Mouse (Mus musculus) kidney, adult 10 weeks (tissue): ENCODE measurements around the gene Gpatch8. TPM values are rescaled to one million over a fixed set of nuclear protein-coding genes. Genes with fewer than 3 reads are reported as not detected.

ENCODE experiments used
- polyA plus RNA-seq: library from polyadenylated mRNA; stranded (reverse); fragments of 350-450 nt; fragmentation: Illumina TruSeq; extraction: RNeasy Lipid Tissue Mini Kit (QIAGEN cat#74804); gene quantifications from one replicate; pipeline ENCODE4 v1.2.3, GENCODE M21; 2014; ENCODE audit warnings: low read depth, low replicate concordance

Gpatch8 gene
- 12.1 TPM for polyA plus RNA-seq

DNA sequence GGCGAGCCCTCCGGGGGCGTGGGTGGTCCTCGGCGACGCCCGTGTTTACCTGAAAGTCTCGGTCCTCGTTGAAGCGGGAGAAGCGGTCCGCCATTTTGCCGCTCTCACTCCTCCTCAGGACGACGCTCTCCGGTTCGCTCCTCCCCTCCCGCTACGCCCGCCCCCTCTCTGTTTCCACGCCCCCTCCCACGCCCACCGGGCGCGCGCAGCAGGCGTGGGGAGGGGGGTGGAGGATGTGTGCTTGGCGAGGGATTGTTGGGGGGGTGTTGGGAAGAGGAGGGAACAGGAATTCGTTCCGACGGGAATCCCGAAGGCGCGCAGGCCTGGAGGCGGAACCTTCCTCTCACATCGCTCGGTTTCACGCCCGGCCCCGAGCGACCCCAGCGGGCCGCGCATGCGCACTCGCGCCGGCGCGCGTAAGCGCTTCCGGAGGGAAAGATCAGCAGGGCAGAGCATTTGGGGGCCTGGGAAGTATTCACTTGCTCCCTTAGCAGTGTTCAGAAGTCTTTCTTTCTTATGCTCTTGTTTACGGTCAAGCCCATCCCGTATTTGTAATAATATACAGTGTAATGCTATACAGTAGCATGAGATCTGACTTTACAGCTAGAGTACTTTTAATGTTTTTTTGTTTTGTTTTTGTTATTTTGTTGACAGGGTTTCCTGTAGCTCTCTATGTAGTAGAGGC is at the start of gene Gpatch8:
Gene Gpatch8 (minus strand): TSS at position 362 of the 685 bp plus-strand sequence.

DNA sequence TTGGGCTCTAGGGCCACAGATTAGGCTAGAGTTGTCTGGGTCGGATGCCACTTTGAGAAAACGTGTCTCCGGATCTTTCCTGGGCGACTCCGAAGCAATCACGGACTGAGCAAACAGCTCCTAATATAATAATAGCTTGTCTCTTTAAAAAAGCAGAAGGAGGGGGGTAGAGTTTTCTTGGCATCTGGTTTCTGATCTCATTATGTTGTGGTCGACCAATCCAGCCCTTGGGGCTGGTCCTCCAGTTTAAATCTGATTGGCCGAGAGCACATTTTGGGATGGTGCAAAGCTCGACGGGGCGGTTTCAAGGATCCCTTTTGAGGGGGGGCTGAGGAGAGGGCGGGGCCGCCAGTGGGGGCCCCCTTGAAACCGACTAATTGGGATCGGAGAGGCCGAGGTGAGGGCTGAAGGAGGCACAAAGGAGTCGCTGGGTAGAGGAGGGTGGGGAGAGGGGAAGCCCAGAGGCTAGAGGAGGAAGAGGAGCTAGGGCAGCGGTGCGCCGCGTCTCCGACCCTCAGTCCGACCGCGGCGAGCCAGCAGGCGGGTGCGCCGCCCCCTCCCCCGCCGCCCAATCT is 47.9 kb upstream of the Gpatch8 start, which contains the start of gene Fzd2:
Gene Fzd2 (plus strand): TSS at position 387 of the 575 bp plus-strand sequence.

DNA sequence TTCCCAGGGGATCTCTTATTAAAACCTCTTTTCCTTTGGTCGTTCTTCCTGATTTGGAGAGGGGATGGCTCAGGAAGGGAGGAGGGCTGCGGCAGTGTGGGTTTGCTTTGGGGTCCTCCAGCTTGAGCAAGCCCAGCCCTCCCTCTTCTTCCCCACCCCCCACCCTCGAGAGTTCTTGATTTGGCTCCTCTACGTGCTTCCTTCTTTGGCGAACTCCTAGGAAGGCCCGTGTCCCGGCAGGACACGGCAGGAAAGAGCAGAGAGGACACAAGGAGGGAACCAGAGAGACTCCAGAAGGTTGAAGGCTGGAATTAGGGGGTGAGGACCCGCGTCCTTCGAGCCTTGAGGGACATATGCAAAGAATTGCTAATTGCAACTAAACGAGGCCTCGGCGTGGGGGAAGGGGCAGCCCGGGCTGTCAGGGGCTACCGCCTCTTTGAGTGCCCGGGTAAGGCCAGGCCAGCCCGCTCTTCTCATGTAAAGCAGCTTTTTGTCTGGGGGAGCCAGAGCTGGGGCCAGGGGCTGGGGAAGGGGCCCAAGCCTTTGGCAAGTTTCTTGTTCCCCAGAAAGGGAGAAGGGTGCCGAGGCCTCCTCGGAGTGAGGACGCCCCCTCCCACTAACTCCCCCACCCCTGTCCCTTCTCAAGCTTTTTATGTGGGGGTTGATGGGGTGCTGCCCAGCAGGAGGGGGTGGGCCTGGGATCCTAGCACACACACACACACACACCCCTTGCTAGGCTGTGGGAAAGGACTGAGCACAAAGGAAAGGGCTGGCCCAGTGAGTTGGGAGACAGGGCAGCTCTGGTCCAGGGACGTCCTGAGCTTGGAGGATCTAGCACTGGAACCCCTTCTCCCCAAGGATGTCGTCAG is 23.2 kb upstream of the Gpatch8 start, which contains the start of gene Gm11627:
Gene Gm11627 (minus strand): TSS at position 297 of the 869 bp plus-strand sequence.

DNA sequence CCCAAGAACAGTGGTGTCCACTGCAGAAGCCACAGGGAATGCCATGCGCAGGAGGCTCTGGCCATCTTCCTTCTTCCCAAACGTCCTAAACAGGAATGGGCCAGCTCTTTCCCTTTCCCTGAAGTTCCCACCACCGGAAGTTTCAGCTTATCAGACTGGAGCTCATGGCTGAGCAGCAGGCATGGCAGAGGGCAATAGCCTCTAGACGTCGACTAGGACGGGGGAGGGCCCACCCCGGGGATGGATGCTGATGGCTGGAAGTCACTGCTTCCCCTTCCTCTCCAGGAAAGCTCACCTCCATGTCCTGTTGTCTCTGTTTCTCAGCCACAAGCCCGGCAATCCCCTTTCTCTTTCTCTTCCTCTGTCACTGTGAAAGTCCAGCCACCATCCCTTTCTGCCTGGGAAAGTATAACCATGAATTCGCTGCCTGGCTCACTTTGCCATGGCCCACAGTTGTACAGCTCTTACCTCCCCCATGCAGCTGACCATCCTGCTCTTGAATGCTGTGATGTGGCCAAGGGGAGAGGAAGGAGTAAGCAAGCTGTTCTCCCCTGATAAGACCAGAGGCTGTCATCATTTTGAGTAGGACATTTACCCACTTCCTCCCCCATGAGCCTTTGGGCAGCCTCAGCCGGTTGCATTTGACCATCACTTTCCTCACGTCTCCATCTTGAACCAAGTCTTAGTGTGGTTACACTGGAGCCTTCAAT is 86.4 kb downstream of the Gpatch8 start, which contains the start of gene Itga2b:
Gene Itga2b (minus strand): TSS at position 475 of the 710 bp plus-strand sequence.

DNA sequence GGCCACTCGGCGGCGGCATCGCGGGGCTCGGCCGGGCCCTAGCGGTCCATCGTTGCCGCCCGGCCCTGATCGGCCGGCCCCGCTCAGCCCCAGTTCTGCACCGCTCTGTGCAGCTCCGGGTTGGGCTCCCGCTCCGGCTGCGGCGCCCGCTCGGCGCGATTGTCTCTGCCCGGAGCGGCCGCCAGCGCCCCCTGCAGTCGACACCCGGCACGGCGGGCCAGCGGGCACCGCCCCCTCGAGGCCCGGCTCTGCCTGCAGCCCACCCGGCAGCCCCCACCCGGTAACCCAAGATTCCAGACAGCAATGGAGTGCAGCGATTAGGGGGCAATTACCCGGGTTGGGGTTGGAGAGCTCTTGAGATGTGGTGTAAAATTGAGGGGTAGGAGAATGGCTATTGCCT is 108.7 kb downstream of the Gpatch8 start, which contains the start of gene Fam171a2:
Gene Fam171a2 (minus strand): TSS at position 186 of the 400 bp plus-strand sequence.

DNA sequence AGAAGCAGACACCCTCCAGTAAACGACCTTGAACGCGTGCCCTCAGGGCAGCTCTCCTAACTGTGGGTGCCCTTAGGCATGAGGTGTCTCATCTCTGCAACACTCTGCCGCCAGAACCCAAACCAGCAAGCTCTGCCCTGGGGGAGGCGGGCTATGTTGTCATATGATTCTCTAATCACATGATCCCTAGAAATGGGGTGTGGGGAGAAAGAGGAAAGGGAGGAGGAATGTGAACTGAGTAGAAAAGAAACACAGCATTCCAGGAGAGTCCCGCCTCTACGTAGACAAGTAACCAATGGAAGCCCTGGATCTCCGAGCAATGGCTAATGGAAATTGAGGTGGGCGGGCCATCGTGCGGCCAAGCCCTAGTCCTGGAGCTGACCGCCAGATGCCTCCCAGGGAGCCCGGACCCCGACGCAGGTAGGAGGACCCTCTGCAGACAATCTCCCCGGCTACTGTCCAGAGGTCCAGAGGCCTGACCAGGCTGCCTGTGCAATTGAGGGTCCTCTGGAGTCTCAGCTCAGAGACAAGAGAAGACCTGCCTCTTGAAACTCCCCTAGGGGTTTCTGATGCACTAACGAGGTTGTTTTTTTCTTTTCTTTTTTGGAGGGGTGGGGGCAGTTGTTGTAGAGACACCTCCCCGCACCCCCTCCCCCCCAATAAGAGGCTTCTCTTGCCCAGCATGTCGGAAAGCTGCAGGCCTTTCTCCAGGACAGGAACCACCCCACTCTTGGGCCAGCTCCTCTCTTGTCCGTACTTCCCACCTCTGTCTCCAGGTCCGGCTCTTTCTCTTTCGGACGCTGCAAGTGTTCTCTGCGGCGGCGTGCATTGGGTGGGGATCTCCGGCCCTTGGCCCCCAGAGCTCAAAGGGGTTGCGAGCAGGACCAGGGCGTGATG is 125.8 kb downstream of the Gpatch8 start, which contains the start of gene Grn:
Gene Grn (plus strand): TSS at position 195 of the 897 bp plus-strand sequence.

Other genes with a start within 250 kb of the Gpatch8 start
- gene Ubtf, start 236.7 kb downstream of the Gpatch8 start, polyA plus RNA-seq, result 31.2 TPM
- 8.4 TPM for gene Slc4a1, start 190.2 kb downstream of the Gpatch8 start, polyA plus RNA-seq
- gene Rundc3a, start 163.0 kb downstream of the Gpatch8 start, polyA plus RNA-seq, result not detected
- 21.5 TPM for gene Slc25a39, start 148.4 kb downstream of the Gpatch8 start, polyA plus RNA-seq
- 8.7 TPM for gene Grn, start 126.1 kb downstream of the Gpatch8 start, polyA plus RNA-seq
- gene Fam171a2, start 108.7 kb downstream of the Gpatch8 start, polyA plus RNA-seq, result not detected
- not detected for gene Itga2b, start 86.3 kb downstream of the Gpatch8 start, polyA plus RNA-seq
- gene Gm11627, start 23.1 kb upstream of the Gpatch8 start, polyA plus RNA-seq, result 1.8 TPM
- 0.73 TPM for gene Fzd2, start 48.0 kb upstream of the Gpatch8 start, polyA plus RNA-seq
- gene Meioc, start 107.3 kb upstream of the Gpatch8 start, polyA plus RNA-seq, result 0.32 TPM
- gene Ccdc43, start 141.4 kb upstream of the Gpatch8 start, polyA plus RNA-seq, result 38.3 TPM
- gene Adam11, start 205.0 kb upstream of the Gpatch8 start, polyA plus RNA-seq, result not detected